Mouse (Mus musculus): Measurements from ENCODE around the gene Ptprd.

Ptprd gene

GRCm38 (mm10) chr4:76901692-76902091 is 1310.1 kb downstream of the Ptprd start:
- no peak for DNase-seq (ENCODE audit: low spot score)

- DNase-seq (ENCODE audit: low spot score): no peak
Measured at GRCm38 (mm10) chr4:76889669-76890068, 1322.1 kb downstream of the Ptprd start.

- no peak for DNase-seq (ENCODE audit: low spot score)
Measured at GRCm38 (mm10) chr4:76881610-76882009, 1330.2 kb downstream of the Ptprd start.

- DNase-seq (ENCODE audit: low spot score): no peak
Measured at GRCm38 (mm10) chr4:76870971-76871370, 1340.8 kb downstream of the Ptprd start.

- no peak for DNase-seq (ENCODE audit: low spot score)
Measured at GRCm38 (mm10) chr4:76865585-76865984, 1346.2 kb downstream of the Ptprd start.

- DNase-seq (ENCODE audit: low spot score): no peak
Measured at GRCm38 (mm10) chr4:76846265-76846664, 1365.5 kb downstream of the Ptprd start.

- DNase-seq (ENCODE audit: low spot score): no peak
Measured at GRCm38 (mm10) chr4:76839016-76839415, 1372.7 kb downstream of the Ptprd start.

- no peak for DNase-seq (ENCODE audit: low spot score)
Measured at GRCm38 (mm10) chr4:76812138-76812537, 1399.6 kb downstream of the Ptprd start.

- DNase-seq (ENCODE audit: low spot score): no peak
Measured at GRCm38 (mm10) chr4:76802708-76803107, 1409.1 kb downstream of the Ptprd start.

GRCm38 (mm10) chr4:76798010-76799007 is 1413.5 kb downstream of the Ptprd start:
- DNase-seq (ENCODE audit: low spot score): no peak

GRCm38 (mm10) chr4:76785389-76785788 is 1426.4 kb downstream of the Ptprd start:
- DNase-seq (ENCODE audit: low spot score): no peak

- DNase-seq (ENCODE audit: low spot score): no peak
Measured at GRCm38 (mm10) chr4:76779558-76780124, 1432.1 kb downstream of the Ptprd start.

GRCm38 (mm10) chr4:76766918-76767317 is 1444.8 kb downstream of the Ptprd start:
- DNase-seq (ENCODE audit: low spot score): no peak

- no peak for DNase-seq (ENCODE audit: low spot score)
Measured at GRCm38 (mm10) chr4:76766429-76766828, 1445.3 kb downstream of the Ptprd start.

GRCm38 (mm10) chr4:76750709-76751108 is 1461.1 kb downstream of the Ptprd start:
- DNase-seq (ENCODE audit: low spot score): no peak

GRCm38 (mm10) chr4:76735831-76736230 is 1475.9 kb downstream of the Ptprd start:
- DNase-seq (ENCODE audit: low spot score): no peak

GRCm38 (mm10) chr4:76675726-76676125 is 1536.0 kb downstream of the Ptprd start:
- no peak for DNase-seq (ENCODE audit: low spot score)

- no peak for DNase-seq (ENCODE audit: low spot score)
Measured at GRCm38 (mm10) chr4:76673224-76673623, 1538.5 kb downstream of the Ptprd start.

- DNase-seq (ENCODE audit: low spot score): no peak
Measured at GRCm38 (mm10) chr4:76672653-76673052, 1539.1 kb downstream of the Ptprd start.

GRCm38 (mm10) chr4:76661725-76662124 is 1550.0 kb downstream of the Ptprd start:
- DNase-seq (ENCODE audit: low spot score): no peak

GRCm38 (mm10) chr4:76660146-76660545 is 1551.6 kb downstream of the Ptprd start:
- no peak for DNase-seq (ENCODE audit: low spot score)

GRCm38 (mm10) chr4:76656734-76657133 is 1555.0 kb downstream of the Ptprd start:
- no peak for DNase-seq (ENCODE audit: low spot score)

- no peak for DNase-seq (ENCODE audit: low spot score)
Measured at GRCm38 (mm10) chr4:76652971-76653370, 1558.8 kb downstream of the Ptprd start.

Data from c-Kit-positive CD71-positive TER-119-positive erythroid progenitor cells, embryonic 14.5 days (primary cell).